Mouse (Mus musculus): ENCODE data around the gene Rangap1.

DNA sequence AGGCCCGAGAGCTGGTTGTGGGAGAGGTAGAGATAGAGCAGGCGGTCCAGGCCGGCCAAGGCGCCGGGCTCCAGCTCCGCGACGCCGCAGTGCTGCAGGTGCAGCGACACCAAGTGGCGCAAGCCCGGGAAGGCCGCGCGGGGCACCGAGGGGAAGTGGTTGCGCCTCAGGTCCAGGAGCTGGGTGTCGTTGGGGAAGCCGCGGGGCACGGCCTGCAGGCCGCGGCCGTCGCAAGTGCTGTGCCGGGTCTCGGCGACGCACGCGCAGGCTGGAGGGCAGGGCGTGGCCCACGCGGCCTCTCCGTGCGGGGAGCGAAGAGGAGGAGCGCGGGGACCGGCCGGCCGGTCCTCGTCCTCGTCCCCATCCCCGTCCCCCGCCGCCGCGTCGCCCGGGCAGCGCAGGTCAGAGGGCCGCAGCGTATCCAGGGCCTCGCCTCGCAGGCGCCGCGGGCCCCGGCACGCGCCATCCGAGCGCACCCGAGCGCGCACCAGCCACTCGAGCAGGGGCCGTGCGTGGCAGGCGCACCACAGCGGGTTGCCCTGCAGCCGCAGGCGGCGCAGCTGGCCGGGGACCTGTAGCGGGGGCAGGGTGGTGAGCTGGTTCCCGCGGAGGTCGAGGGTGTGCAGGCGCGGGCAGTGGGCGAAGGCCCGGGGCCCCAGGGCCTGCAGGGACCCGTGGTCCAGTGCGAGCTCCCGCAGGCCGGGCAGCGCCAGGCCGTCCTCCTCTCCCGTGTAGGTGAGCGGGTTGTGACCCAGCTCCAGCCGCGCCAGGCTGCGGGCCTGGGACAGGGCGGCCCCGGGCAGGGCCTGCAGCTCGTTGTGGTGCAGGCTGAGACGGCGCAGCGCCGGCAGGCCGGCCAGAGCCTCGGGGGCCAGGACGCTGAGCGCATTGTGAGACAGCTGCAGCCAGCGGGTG lies 51.1 kb downstream of the Rangap1 start:
- TF ChIP-seq MEF2A (IDR thresholded peaks at IDR 0.05; ENCODE audit: borderline replicate concordance, low read depth, low read length) (no peak), CHD1 (IDR thresholded peaks at IDR 0.05; ENCODE audit: low read depth, low read length) (no peak), TBP (conservative IDR thresholded peaks at IDR 0.05; ENCODE audit: low read depth, low read length) (no peak)
